Mouse (Mus musculus): ENCODE data around the gene Galntl6. TPM values are rescaled to one million over a fixed set of nuclear protein-coding genes. Genes with fewer than 3 reads are reported as not detected.

The Galntl6 gene
- polyA plus RNA-seq (2012; rRNA removed): 3.3 and 6.0 TPM in 2 replicates

DNA sequence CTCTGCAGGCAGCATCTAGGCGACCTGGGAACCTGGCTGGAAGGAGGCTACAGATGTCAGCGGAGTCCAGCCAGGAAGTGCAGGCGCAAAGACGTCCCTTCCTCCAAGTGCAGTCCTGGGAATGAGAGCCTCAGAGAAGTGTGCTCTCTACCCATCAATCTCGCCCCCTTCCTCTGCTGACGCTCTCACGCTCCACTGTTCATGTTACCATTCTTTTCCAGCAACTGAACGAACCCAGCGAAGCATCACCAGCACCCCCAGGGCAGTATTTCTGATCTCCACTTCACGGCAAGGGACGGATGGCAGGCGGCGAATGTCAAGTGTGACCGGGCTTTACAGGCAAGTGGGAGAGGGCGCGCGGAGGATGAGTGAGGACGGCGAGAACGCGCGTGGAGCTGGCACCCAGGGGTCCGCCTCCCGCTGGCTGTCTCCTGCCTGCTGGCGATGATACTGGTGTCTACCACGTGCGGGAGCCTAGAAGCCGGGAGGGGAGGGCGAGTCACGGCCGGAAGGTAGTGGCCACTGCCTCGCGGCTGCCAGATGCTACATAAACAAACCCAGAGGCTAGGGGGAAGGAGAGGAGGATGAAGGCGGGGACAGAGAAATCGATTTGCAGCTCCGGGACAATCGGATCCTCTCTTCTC is at the start of gene Galntl6:
Gene Galntl6 (minus strand): TSS at position 445 of the 644 bp plus-strand sequence.
- TF ChIP-seq CTCF (IDR thresholded peaks at IDR 0.05; ENCODE audit: borderline replicate concordance, insufficient read depth, low read depth, low read length): no peak
- TF ChIP-seq POLR2A (IDR thresholded peaks at IDR 0.05; ENCODE audit: borderline replicate concordance, insufficient read depth, low read length): no peak
- no peaks in the 10 kb centered on the region for H3K4me1 ChIP-seq (ENCODE audit: control insufficient read depth, insufficient read depth, low read length)
- WGBS: under 1% methylated on average over 37 of the region's 37 CpGs
- H3K27ac ChIP-seq (ENCODE audit: insufficient read depth, low read length): no peak within 1 kb of the TSS
- no peaks in the 10 kb centered on the region for H3K27me3 ChIP-seq (ENCODE audit: control insufficient read depth, insufficient read depth, low read length)
- H3K4me3 ChIP-seq (replicated peaks; ENCODE audit: insufficient read depth, low read depth, low read length): peak within 1 kb of the TSS; percentile 73
- peak; percentile 34 to 50 for DNase-seq

DNA sequence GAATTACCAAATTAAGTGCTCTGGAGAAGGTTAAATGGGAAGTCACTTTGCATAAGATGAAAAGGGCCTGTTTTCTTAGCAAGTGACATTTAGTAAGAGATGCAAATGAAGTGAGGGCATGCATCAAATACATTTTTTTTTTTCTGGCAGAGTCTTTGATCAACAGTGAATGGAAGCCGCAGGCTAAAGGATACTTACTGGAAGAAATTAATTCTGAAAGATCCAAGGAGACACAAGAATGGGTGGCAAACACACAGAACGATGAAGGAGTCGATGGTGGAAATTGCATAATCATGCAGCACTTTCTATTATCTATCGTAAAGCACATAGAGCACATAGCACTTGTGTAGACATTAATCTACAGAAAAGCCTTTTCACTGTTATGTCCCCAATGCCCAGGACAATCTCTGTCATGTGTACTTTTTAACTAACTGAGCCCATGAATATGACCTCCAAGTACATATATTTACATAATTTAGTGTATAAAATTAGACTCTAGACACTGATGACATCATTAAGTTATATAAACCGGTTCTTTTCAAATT is 44.8 kb upstream of the Galntl6 start:
- Histone ChIP-seq H3K27me3 (ENCODE audit: control insufficient read depth, insufficient read depth, low read length) (no peaks in the 10 kb centered on the region), H3K4me1 (ENCODE audit: control insufficient read depth, insufficient read depth, low read length) (no peaks in the 10 kb centered on the region), H3K27ac (ENCODE audit: insufficient read depth, low read length) (no peak overlapping the region), H3K4me3 (replicated peaks; ENCODE audit: insufficient read depth, low read depth, low read length) (no peak overlapping the region)
- TF ChIP-seq POLR2A (IDR thresholded peaks at IDR 0.05; ENCODE audit: borderline replicate concordance, insufficient read depth, low read length) (no peak), CTCF (IDR thresholded peaks at IDR 0.05; ENCODE audit: borderline replicate concordance, insufficient read depth, low read depth, low read length) (no peak)
- 49% methylated on average over 5 of the region's 5 CpGs for WGBS
- no peak for DNase-seq

DNA sequence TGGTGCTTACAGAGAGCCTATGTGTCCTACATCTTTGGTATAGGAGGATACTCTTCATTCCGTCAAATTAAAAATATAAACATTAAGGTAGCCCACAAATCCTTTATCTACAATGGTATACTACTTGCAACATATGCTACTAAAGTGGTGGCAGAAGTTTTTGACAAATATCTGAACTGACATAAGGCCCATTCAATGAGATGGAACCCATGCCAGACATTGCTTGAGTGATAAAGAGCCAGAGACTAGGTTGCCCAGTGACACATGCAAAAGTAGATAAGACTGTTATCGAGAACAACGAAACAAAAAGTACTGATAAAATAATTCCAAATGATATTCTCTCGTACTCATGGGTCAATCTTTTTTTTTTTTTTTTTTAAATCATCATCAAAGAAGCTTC is 31.3 kb upstream of the Galntl6 start:
- H3K4me3 ChIP-seq (replicated peaks; ENCODE audit: insufficient read depth, low read depth, low read length): no peak overlapping the region
- no peaks in the 10 kb centered on the region for H3K4me1 ChIP-seq (ENCODE audit: control insufficient read depth, insufficient read depth, low read length)
- H3K27ac ChIP-seq (ENCODE audit: insufficient read depth, low read length): no peak overlapping the region
- TF ChIP-seq POLR2A (IDR thresholded peaks at IDR 0.05; ENCODE audit: borderline replicate concordance, insufficient read depth, low read length) (no peak), CTCF (IDR thresholded peaks at IDR 0.05; ENCODE audit: borderline replicate concordance, insufficient read depth, low read depth, low read length) (no peak)
- no peaks in the 10 kb centered on the region for H3K27me3 ChIP-seq (ENCODE audit: control insufficient read depth, insufficient read depth, low read length)
- 88% methylated on average over 4 of the region's 4 CpGs for WGBS
- DNase-seq: no peak

DNA sequence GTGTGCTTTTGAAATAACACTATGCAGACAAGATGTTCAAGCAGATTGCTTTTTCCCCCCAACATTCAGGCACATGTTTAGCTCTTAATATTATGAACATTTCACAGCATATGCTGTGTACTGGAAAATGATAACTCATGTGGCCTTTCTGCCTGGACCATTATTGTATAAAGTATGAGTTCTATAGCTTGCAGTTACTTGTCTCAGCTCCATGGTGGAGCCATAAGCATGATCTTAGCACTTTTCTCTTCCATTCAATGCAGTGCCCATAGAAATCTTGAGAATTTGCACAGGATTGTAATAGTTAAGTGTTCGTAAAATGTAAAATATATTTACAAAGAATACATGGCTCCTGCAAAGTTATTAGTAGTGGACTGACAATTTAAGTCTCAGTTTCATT is 18.6 kb upstream of the Galntl6 start:
- DNase-seq: no peak
- 89% methylated on average over 1 of the region's 1 CpGs for WGBS
- no peak overlapping the region for H3K4me3 ChIP-seq (replicated peaks; ENCODE audit: insufficient read depth, low read depth, low read length)
- H3K27ac ChIP-seq (ENCODE audit: insufficient read depth, low read length): no peak overlapping the region
- TF ChIP-seq CTCF (IDR thresholded peaks at IDR 0.05; ENCODE audit: borderline replicate concordance, insufficient read depth, low read depth, low read length) (no peak), POLR2A (IDR thresholded peaks at IDR 0.05; ENCODE audit: borderline replicate concordance, insufficient read depth, low read length) (no peak)
- no peaks in the 10 kb centered on the region for H3K27me3 ChIP-seq (ENCODE audit: control insufficient read depth, insufficient read depth, low read length)
- H3K4me1 ChIP-seq (ENCODE audit: control insufficient read depth, insufficient read depth, low read length): no peaks in the 10 kb centered on the region

DNA sequence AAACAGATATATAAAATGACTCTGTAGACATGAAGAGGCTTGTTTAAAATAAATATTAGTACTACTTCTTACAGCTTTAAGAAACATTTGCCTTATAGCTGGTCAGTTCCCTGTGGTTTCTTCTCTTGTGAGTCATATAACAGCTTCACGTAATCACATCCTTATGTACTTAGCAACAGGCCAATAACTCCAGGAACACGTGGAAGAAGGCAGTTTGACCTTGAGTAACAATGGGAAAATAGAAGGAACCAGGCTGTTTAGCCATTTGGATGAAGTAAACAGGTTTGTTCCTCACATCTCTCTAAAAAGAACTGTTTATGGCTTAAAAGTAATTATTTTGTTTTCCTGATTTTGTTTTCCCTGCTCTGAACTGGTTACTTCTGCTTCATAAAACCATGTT is 2.7 kb upstream of the Galntl6 start:
- no peaks in the 10 kb centered on the region for H3K4me1 ChIP-seq (ENCODE audit: control insufficient read depth, insufficient read depth, low read length)
- TF ChIP-seq CTCF (IDR thresholded peaks at IDR 0.05; ENCODE audit: borderline replicate concordance, insufficient read depth, low read depth, low read length) (no peak), POLR2A (IDR thresholded peaks at IDR 0.05; ENCODE audit: borderline replicate concordance, insufficient read depth, low read length) (no peak)
- H3K27me3 ChIP-seq (ENCODE audit: control insufficient read depth, insufficient read depth, low read length): no peaks in the 10 kb centered on the region
- no peak overlapping the region for H3K4me3 ChIP-seq (replicated peaks; ENCODE audit: insufficient read depth, low read depth, low read length)
- DNase-seq: no peak
- no peak overlapping the region for H3K27ac ChIP-seq (ENCODE audit: insufficient read depth, low read length)
- 83% methylated on average over 2 of the region's 2 CpGs for WGBS

DNA sequence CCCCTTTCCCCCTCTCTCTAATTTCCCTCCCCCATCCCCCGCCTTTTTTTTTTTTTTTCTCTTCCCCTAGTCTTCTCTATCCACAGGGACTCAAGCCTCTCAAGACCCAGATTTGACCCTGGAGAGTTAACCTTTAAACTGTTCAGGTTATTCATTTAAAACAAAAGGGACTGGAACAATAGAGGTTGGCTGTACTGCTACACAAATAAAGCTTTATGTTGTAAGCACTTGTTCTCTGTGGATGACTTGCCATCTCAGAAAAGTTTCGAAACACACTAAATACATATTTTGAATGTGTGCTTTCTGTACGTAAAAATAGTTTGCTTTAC is 1.2 kb upstream of the Galntl6 start:
- TF ChIP-seq CTCF (IDR thresholded peaks at IDR 0.05; ENCODE audit: borderline replicate concordance, insufficient read depth, low read depth, low read length) (no peak), POLR2A (IDR thresholded peaks at IDR 0.05; ENCODE audit: borderline replicate concordance, insufficient read depth, low read length) (no peak)
- no peak for DNase-seq
- Histone ChIP-seq H3K4me1 (ENCODE audit: control insufficient read depth, insufficient read depth, low read length) (no peaks in the 10 kb centered on the region), H3K27ac (ENCODE audit: insufficient read depth, low read length) (no peak overlapping the region), H3K27me3 (ENCODE audit: control insufficient read depth, insufficient read depth, low read length) (no peaks in the 10 kb centered on the region), H3K4me3 (replicated peaks; ENCODE audit: insufficient read depth, low read depth, low read length) (no peak overlapping the region)
- 83% methylated on average over 3 of the region's 3 CpGs for WGBS

DNA sequence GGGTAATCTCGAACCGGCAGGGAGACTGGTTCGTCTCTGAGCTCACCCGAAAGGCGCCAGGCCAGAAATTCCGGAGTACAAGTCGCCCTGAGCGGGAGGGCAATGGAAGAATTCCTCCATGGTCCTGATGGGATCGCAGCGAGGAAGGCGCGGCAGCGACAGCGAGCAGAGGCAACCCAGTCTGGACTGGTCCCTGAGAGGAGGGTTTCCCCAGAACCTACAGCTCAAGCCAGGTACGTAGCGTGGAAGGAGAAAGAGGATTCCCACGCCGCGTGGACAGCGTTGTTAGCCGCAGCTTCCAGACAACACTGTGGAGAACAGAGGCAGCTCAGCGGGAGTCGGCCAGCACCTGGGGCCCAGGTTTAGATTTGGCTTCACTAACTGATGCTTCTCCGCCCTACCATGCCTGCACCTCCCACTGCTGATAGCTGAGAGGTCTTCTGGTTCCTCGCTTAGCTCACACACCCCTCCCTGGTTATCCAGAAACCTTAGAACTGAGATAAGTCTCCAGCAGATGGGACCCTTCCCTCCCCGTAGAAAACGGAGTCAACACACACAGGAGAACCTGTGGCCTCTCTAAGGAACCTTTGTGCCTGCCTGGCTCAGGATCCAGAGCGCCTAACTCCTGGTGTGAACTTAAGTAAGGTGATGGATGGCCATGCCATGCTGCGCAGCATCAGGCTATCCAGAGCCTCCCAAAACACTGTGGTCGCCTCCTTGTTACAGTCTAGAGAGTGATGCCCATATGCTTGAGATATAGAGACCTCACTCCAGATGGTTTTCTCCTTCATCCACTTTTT is 600 bp upstream of the Galntl6 start:
- Histone ChIP-seq H3K27me3 (ENCODE audit: control insufficient read depth, insufficient read depth, low read length) (no peaks in the 10 kb centered on the region), H3K27ac (ENCODE audit: insufficient read depth, low read length) (no peak overlapping the region), H3K4me3 (replicated peaks; ENCODE audit: insufficient read depth, low read depth, low read length) (peak overlapping the region; percentile 73), H3K4me1 (ENCODE audit: control insufficient read depth, insufficient read depth, low read length) (no peaks in the 10 kb centered on the region)
- DNase-seq: peak; percentile 36 to 49
- TF ChIP-seq POLR2A (IDR thresholded peaks at IDR 0.05; ENCODE audit: borderline replicate concordance, insufficient read depth, low read length) (no peak), CTCF (IDR thresholded peaks at IDR 0.05; ENCODE audit: borderline replicate concordance, insufficient read depth, low read depth, low read length) (no peak)
- WGBS: 8% methylated on average over 30 of the region's 30 CpGs

DNA sequence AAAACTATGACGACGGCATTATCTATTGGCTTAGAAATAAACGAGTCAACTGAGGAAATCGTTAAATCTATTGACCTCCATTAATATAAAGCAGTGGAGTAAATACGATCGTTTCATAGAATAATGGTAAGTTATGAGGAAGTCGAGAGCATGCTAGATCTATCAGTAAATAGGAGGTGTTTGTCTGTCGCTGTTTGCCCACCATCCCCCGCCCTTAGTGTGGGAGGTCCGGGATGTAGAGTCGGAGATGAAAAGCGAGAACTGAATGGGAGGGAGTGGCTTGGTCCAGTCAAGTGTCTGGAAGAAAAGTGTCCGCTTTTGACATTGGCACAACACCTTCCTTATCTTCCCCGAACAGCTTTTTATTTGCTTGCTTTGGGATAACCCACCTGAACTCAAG is 763 bp downstream of the Galntl6 start, which contains the start of gene BC030500:
Gene BC030500 (plus strand): TSS at position 79 of the 400 bp plus-strand sequence.
- Histone ChIP-seq H3K4me3 (replicated peaks; ENCODE audit: insufficient read depth, low read depth, low read length) (peak within 1 kb of the TSS; percentile 73), H3K27ac (ENCODE audit: insufficient read depth, low read length) (no peak within 1 kb of the TSS), H3K27me3 (ENCODE audit: control insufficient read depth, insufficient read depth, low read length) (no peaks in the 10 kb centered on the region), H3K4me1 (ENCODE audit: control insufficient read depth, insufficient read depth, low read length) (no peaks in the 10 kb centered on the region)
- 10% methylated on average over 14 of the region's 14 CpGs for WGBS
- no peak for TF ChIP-seq POLR2A (IDR thresholded peaks at IDR 0.05; ENCODE audit: borderline replicate concordance, insufficient read depth, low read length)
- no peak for TF ChIP-seq CTCF (IDR thresholded peaks at IDR 0.05; ENCODE audit: borderline replicate concordance, insufficient read depth, low read depth, low read length)
- no peak for DNase-seq

All from cerebellum, adult 2 months (tissue).